Mouse (Mus musculus) E14TG2a.4 (cell line): ENCODE results near the gene Loxl1.

Source experiments
- CTCF ChIP-seq: conservative IDR thresholded peaks from 2 replicates; pipeline ENCODE4 v1.5.1; 2014; ENCODE audit warnings: low read length
- NANOG ChIP-seq: IDR thresholded peaks from 2 replicates; pipeline ENCODE4 v1.6.1; 2014; ENCODE audit warnings: borderline replicate concordance, low read length, mixed read lengths
- POU5F1 ChIP-seq: IDR thresholded peaks from 2 replicates; pipeline ENCODE4 v1.6.1; 2014; ENCODE audit warnings: low read length, borderline replicate concordance

GRCm38 (mm10) chr9:58242696-58243095, 70.3 kb downstream of the Loxl1 start:
- TF ChIP-seq CTCF: no peak
- TF ChIP-seq POU5F1: no peak
- TF ChIP-seq NANOG: no peak
